Mouse (Mus musculus): ENCODE results near the gene Gorasp2. TPM values are rescaled to one million over a fixed set of nuclear protein-coding genes. Genes with fewer than 3 reads are reported as not detected.

Gene Gorasp2
- total and polyA plus RNA-seq, 3 experiments = 45.0 to 203 (median 69.4) TPM

DNA sequence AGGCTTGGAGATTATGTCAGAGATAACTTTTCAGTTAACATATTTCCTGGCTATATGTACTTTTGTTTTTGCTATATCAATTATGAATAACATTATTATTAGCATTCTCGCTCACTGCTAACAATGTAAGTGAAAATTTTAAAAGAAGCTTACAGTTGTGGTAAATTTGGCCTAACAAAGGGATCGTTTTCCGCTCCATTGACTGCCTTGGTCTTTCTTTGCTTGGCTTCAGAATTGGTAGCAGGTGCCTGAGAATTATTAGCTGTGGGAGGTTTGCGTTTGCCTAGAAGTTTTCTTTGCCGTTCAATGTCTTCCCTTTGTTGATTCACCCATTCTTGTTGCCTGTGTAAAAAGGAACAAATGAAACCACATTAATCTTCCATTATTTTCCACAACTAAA, 80.5 kb downstream of the Gorasp2 start:
- TF ChIP-seq GATA2 (IDR thresholded peaks at IDR 0.05; ENCODE audit: borderline replicate concordance, low read depth, low read length) (no peak), POLR2AphosphoS5 (IDR thresholded peaks at IDR 0.05; ENCODE audit: insufficient replicate concordance, low read depth, low read length) (no peak), CTCF (IDR thresholded peaks at IDR 0.05; ENCODE audit: low read depth, low read length) (no peak), GATA1 (IDR thresholded peaks at IDR 0.05; ENCODE audit: borderline replicate concordance, low read length) (no peak), TAL1 (conservative IDR thresholded peaks at IDR 0.05; ENCODE audit: low read depth, low read length) (no peak)
- Histone ChIP-seq H3K4me3 (ENCODE audit: low read depth, low read length) (no peak overlapping the region), H3K36me3 (replicated peaks) (peaks cover 81% of the 10 kb centered on the region), H3K4me1 (ENCODE audit: insufficient read depth, low read depth, low read length) (peaks cover 3% of the 10 kb centered on the region; the same call in 1 of the 2 replicates), H3K9me3 (replicated peaks) (no peaks in the 10 kb centered on the region), H3K27me3 (ENCODE audit: insufficient read depth, low read length) (no peaks in the 10 kb centered on the region)
- ATAC-seq (ENCODE audit: extremely low read depth, insufficient number of reproducible peaks, low FRiP score, poor library complexity, severe bottlenecking) (no peak), DNase-seq (ENCODE audit: low spot score) (no peak)

- DNase-seq (ENCODE audit: low spot score) = no peak
- Histone ChIP-seq H3K9me3 (replicated peaks) (no peaks in the 10 kb centered on the region), H3K4me1 (ENCODE audit: insufficient read depth, low read depth, low read length) (peaks cover 3% of the 10 kb centered on the region; the same call in 1 of the 2 replicates), H3K27me3 (ENCODE audit: insufficient read depth, low read length) (no peaks in the 10 kb centered on the region), H3K4me3 (ENCODE audit: low read depth, low read length) (no peak overlapping the region), H3K36me3 (replicated peaks) (peaks cover 79% of the 10 kb centered on the region)
- ATAC-seq (ENCODE audit: extremely low read depth, insufficient number of reproducible peaks, low FRiP score, poor library complexity, severe bottlenecking) = no peak
- no peak for TF ChIP-seq POLR2AphosphoS5 (IDR thresholded peaks at IDR 0.05; ENCODE audit: insufficient replicate concordance, low read depth, low read length)
- no peak for TF ChIP-seq GATA2 (IDR thresholded peaks at IDR 0.05; ENCODE audit: borderline replicate concordance, low read depth, low read length)
- TF ChIP-seq TAL1 (conservative IDR thresholded peaks at IDR 0.05; ENCODE audit: low read depth, low read length) = no peak
- TF ChIP-seq CTCF (IDR thresholded peaks at IDR 0.05; ENCODE audit: low read depth, low read length) = no peak
- no peak for TF ChIP-seq GATA1 (IDR thresholded peaks at IDR 0.05; ENCODE audit: borderline replicate concordance, low read length)
Measured at GRCm38 (mm10) chr2:70742588-70742987, 81.2 kb downstream of the Gorasp2 start.

DNA sequence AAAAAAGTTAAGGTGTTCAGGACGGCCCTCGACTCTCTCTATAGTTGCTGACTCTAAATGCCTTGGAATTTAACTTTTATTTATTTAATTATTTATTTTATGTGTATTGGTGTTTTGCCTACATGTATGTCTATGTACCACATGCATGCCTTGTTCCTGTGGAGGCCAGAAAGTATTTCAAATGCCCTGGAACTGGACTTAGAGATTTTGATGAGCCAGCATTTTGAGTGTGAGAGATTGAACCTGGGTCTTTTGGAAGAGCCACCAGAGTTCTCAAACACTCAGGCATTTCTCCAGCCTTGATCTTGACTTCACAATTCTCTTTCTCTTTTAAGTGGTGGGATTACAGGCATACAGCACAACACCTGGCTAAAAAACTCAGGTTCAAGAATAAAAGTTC, 90.3 kb downstream of the Gorasp2 start:
- ATAC-seq (ENCODE audit: extremely low read depth, insufficient number of reproducible peaks, low FRiP score, poor library complexity, severe bottlenecking) (no peak), DNase-seq (ENCODE audit: low spot score) (no peak)
- no peaks in the 10 kb centered on the region for H3K9me3 ChIP-seq (replicated peaks)
- no peak overlapping the region for H3K4me3 ChIP-seq (ENCODE audit: low read depth, low read length)
- H3K36me3 ChIP-seq (replicated peaks) = peaks cover 61% of the 10 kb centered on the region
- H3K27me3 ChIP-seq (ENCODE audit: insufficient read depth, low read length) = no peaks in the 10 kb centered on the region
- no peaks in the 10 kb centered on the region for H3K4me1 ChIP-seq (ENCODE audit: insufficient read depth, low read depth, low read length)
- TF ChIP-seq CTCF (IDR thresholded peaks at IDR 0.05; ENCODE audit: low read depth, low read length) (no peak), TAL1 (conservative IDR thresholded peaks at IDR 0.05; ENCODE audit: low read depth, low read length) (no peak), GATA2 (IDR thresholded peaks at IDR 0.05; ENCODE audit: borderline replicate concordance, low read depth, low read length) (no peak), GATA1 (IDR thresholded peaks at IDR 0.05; ENCODE audit: borderline replicate concordance, low read length) (no peak), POLR2AphosphoS5 (IDR thresholded peaks at IDR 0.05; ENCODE audit: insufficient replicate concordance, low read depth, low read length) (no peak)

- DNase-seq (ENCODE audit: low spot score) (no peak), ATAC-seq (ENCODE audit: extremely low read depth, insufficient number of reproducible peaks, low FRiP score, poor library complexity, severe bottlenecking) (no peak)
- H3K4me3 ChIP-seq (ENCODE audit: low read depth, low read length) = no peak overlapping the region
- H3K27me3 ChIP-seq (ENCODE audit: insufficient read depth, low read length) = no peaks in the 10 kb centered on the region
- peaks cover 60% of the 10 kb centered on the region for H3K36me3 ChIP-seq (replicated peaks)
- H3K4me1 ChIP-seq (ENCODE audit: insufficient read depth, low read depth, low read length) = no peaks in the 10 kb centered on the region
- no peaks in the 10 kb centered on the region for H3K9me3 ChIP-seq (replicated peaks)
- TF ChIP-seq TAL1 (conservative IDR thresholded peaks at IDR 0.05; ENCODE audit: low read depth, low read length) = no peak
- TF ChIP-seq CTCF (IDR thresholded peaks at IDR 0.05; ENCODE audit: low read depth, low read length) = no peak
- TF ChIP-seq POLR2AphosphoS5 (IDR thresholded peaks at IDR 0.05; ENCODE audit: insufficient replicate concordance, low read depth, low read length) = no peak
- no peak for TF ChIP-seq GATA1 (IDR thresholded peaks at IDR 0.05; ENCODE audit: borderline replicate concordance, low read length)
- TF ChIP-seq GATA2 (IDR thresholded peaks at IDR 0.05; ENCODE audit: borderline replicate concordance, low read depth, low read length) = no peak
Measured at GRCm38 (mm10) chr2:70752149-70752548, 90.8 kb downstream of the Gorasp2 start.

Other genes with a start within 250 kb of the Gorasp2 start
- not detected in 2 replicates for gene Sp5, start 186.7 kb upstream of the Gorasp2 start, total RNA-seq (2014; fragmentation: Nextera tagmentation)
- gene Sp5, start 186.7 kb upstream of the Gorasp2 start, total RNA-seq (2017) = not detected in 2 replicates
- gene Sp5, start 186.7 kb upstream of the Gorasp2 start, polyA plus RNA-seq (2012) = not detected in 2 replicates
- not detected in 2 replicates for gene Erich2, start 152.8 kb upstream of the Gorasp2 start, total RNA-seq (2014; fragmentation: Nextera tagmentation)
- not detected in 2 replicates for gene Erich2, start 152.8 kb upstream of the Gorasp2 start, total RNA-seq (2017)
- gene Erich2, start 152.8 kb upstream of the Gorasp2 start, polyA plus RNA-seq (2012) = not detected in 2 replicates
- not detected in 2 replicates for gene Gad1, start 108.5 kb upstream of the Gorasp2 start, total RNA-seq (2014; fragmentation: Nextera tagmentation)
- 0.05 and 0.12 TPM in 2 replicates for gene Gad1, start 108.5 kb upstream of the Gorasp2 start, total RNA-seq (2017)
- gene Gad1, start 108.5 kb upstream of the Gorasp2 start, polyA plus RNA-seq (2012) = not detected in 2 replicates
- not detected in 2 replicates for gene Gm26558, start 532 bp downstream of the Gorasp2 start, total RNA-seq (2014; fragmentation: Nextera tagmentation)
- 0.44 TPM in 1 of 2 replicates, not detected in the other for gene Gm26558, start 532 bp downstream of the Gorasp2 start, total RNA-seq (2017)
- 0.05 and 0.08 TPM in 2 replicates for gene Gm26558, start 532 bp downstream of the Gorasp2 start, polyA plus RNA-seq (2012)
- 132 and 165 TPM in 2 replicates for gene Tlk1, start 164.2 kb downstream of the Gorasp2 start, total RNA-seq (2014; fragmentation: Nextera tagmentation)
- 84.9 and 96.2 TPM in 2 replicates for gene Tlk1, start 164.2 kb downstream of the Gorasp2 start, total RNA-seq (2017)
- 29.3 and 35.1 TPM in 2 replicates for gene Tlk1, start 164.2 kb downstream of the Gorasp2 start, polyA plus RNA-seq (2012)